Mouse (Mus musculus) limb, embryonic 14.5 days (tissue): Measurements from ENCODE around the gene Hoxd3. TPM values are rescaled to one million over a fixed set of nuclear protein-coding genes. Genes with fewer than 3 reads are reported as not detected.

Experiments
- ATAC-seq: fragments of 200-750 bp; cut with Nextera tagmentation; 2 replicates; pipeline ENCODE4 v1.8.0; 2017; ENCODE audit warnings: low read depth, moderate number of reproducible peaks, moderate TSS enrichment; ENCODE audit not compliant: low FRiP score
- DNase-seq: peaks from one replicate; pipeline ENCODE4 v3.0.0-alpha.2; 2015; ENCODE audit warnings: low spot score
- H3K27ac ChIP-seq: fragments of 300-500 bp; sonication (generic); replicated peaks from 2 replicates; pipeline ENCODE4 v1.5.1; 2014; ENCODE audit warnings: low read depth, mild to moderate bottlenecking, low read length, moderate library complexity, mixed read lengths
- H3K27me3 ChIP-seq: fragments of 300-500 bp; sonication (generic); 2 replicates; pipeline ENCODE4 v1.6.1; 2014; ENCODE audit warnings: low read length, mixed read lengths; ENCODE audit not compliant: control insufficient read depth, insufficient read depth
- H3K36me3 ChIP-seq: fragments of 300-500 bp; sonication (generic); 2 replicates; pipeline ENCODE4 v1.6.1; 2014; ENCODE audit warnings: mild to moderate bottlenecking, low read length, moderate library complexity, mixed read lengths; ENCODE audit not compliant: control insufficient read depth, insufficient read depth
- H3K4me1 ChIP-seq: fragments of 300-500 bp; sonication (generic); 2 replicates; pipeline ENCODE4 v1.6.1; 2014; ENCODE audit warnings: antibody characterized with exemption, low read length, mixed read lengths; ENCODE audit not compliant: control insufficient read depth, insufficient read depth
- H3K4me2 ChIP-seq: fragments of 300-500 bp; sonication (generic); replicated peaks from 2 replicates; pipeline ENCODE4 v1.6.1; 2014; ENCODE audit warnings: low read depth, mild to moderate bottlenecking, low read length, moderate library complexity; ENCODE audit not compliant: severe bottlenecking
- H3K4me3 ChIP-seq: fragments of 300-500 bp; sonication (generic); replicated peaks from 2 replicates; pipeline ENCODE4 v1.5.1; 2014; ENCODE audit warnings: low read length
- H3K9ac ChIP-seq: fragments of 300-500 bp; sonication (generic); 2 replicates; pipeline ENCODE4 v1.6.1; 2014; ENCODE audit warnings: mild to moderate bottlenecking, low read depth, low read length, moderate library complexity; ENCODE audit not compliant: severe bottlenecking
- H3K9me3 ChIP-seq: fragments of 300-500 bp; sonication (generic); 2 replicates; pipeline ENCODE4 v1.6.1; 2016; ENCODE audit warnings: low read length; ENCODE audit not compliant: control insufficient read depth
- POLR2A ChIP-seq: fragments of 200-500 bp; IDR thresholded peaks from 2 replicates; pipeline ENCODE4 v1.8.0; 2012; ENCODE audit warnings: inconsistent platforms, mild to moderate bottlenecking, moderate library complexity, borderline replicate concordance; ENCODE audit not compliant: insufficient read depth, insufficient read length; ENCODE audit errors: extremely low read depth
- WGBS: fragments of 180-500 bp; shearing (Covaris S2); extraction: QIAGEN DNeasy Blood & Tissue Kit; methylation state at CpG from one replicate; pipeline ENCODE4 v1.1.7; 2014; 5-methylcytosine and 5-hydroxymethylcytosine counted together
- polyA plus RNA-seq, 2 experiments: library from polyadenylated mRNA; depleted of rRNA in 1 of 2; stranded (reverse) in 1 of 2; unstranded in 1 of 2; fragments of >200 nt; fragmentation: Nextera tagmentation in 1 of 2; extraction: Ambion mirVana in 1 of 2; gene quantifications; 2 replicates each; pipeline versions ENCODE4 v1.2.1 to v1.2.3; 2012 to 2014

Gene Hoxd3
- polyA plus RNA-seq, 2 experiments, result 0.59 to 2.3 TPM

DNA sequence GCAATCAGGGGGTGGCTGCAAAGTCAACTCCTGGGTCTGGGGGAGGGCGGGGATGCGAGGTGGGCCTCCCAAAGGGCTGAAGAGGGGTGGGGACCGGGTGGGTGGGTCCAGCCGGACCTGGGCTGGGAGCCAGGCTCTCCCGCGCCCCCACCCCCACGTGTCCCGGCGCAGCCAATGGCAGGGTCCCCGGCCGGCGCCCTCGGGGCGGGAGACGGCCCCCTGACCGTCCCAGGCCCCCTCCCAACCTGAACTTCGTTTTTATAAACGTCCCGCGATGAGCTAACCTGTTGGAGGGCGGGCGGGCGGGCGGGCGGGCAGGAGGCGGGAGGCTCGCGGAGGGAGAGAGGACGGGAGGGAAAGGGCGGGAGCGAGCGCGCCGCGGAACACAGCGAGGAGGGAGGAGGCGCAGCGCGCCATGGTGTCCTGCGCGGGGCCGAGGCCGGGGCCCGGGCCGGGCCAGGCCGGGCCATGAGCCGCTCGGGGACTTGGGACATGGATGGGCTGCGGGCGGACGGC is 43.8 kb upstream of the Hoxd3 start, which contains the start of gene Hoxd13:
Gene Hoxd13, plus strand, starts transcription at position 469 of the 516 bp plus-strand sequence.
- peak within 1 kb of the TSS; percentile 99 for H3K9ac ChIP-seq
- peak; percentile 87 for ATAC-seq
- peak; percentile 81 for DNase-seq

DNA sequence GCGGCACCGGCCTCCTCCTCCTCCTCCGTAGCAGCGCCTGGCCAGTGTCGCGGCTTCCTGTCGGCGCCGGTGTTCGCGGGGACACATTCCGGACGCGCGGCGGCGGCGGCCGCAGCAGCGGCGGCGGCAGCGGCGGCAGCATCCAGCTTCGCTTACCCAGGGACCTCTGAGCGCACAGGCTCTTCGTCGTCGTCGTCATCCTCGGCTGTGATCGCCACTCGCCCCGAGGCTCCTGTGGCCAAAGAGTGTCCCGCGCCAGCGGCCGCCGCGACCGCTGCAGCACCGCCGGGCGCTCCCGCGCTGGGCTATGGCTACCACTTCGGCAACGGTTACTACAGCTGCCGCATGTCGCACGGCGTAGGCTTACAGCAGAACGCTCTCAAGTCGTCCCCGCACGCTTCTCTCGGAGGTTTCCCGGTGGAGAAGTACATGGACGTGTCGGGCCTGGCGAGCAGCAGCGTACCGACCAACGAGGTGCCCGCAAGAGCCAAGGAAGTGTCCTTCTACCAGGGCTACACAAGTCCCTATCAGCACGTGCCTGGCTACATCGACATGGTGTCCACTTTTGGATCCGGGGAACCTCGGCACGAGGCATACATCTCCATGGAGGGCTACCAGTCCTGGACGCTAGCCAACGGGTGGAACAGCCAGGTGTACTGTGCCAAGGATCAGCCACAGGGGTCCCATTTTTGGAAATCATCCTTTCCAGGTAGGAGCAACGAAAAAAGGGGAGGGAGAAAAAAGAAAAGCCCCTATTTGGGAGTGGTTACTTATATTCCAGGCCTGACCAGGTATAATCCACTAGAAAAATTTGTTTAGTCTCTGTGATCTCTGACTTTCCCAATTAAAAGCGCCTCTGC is 43.1 kb upstream of the Hoxd3 start:
- DNase-seq (no peak), ATAC-seq (peak; percentile 5)
- Histone ChIP-seq H3K4me3 (peak overlapping the region; percentile 74), H3K27me3 (peaks cover 29% of the 10 kb centered on the region; the same call in 1 of the 2 replicates), H3K9ac (peak overlapping the region; percentile 99), H3K4me1 (peaks cover 5% of the 10 kb centered on the region), H3K4me2 (peak overlapping the region; percentile 96), H3K27ac (peak overlapping the region; percentile 96), H3K9me3 (no peaks in the 10 kb centered on the region), H3K36me3 (peaks cover 9% of the 10 kb centered on the region)
- under 1% methylated on average over 38 of the region's 74 CpGs for WGBS
- peak; percentile 19; the same call in 1 of the 2 replicates for TF ChIP-seq POLR2A

More for the DNA sequence above, 43.8 kb upstream of the Hoxd3 start, which contains the start of gene Hoxd13:
- Histone ChIP-seq H3K4me2 (peak within 1 kb of the TSS; percentile 96), H3K27ac (peak within 1 kb of the TSS; percentile 96), H3K9me3 (no peaks in the 10 kb centered on the region), H3K36me3 (peaks cover 9% of the 10 kb centered on the region), H3K4me1 (no peaks in the 10 kb centered on the region), H3K4me3 (peak within 1 kb of the TSS; percentile 74), H3K27me3 (peaks cover 29% of the 10 kb centered on the region; the same call in 1 of the 2 replicates)
- TF ChIP-seq POLR2A, result no peak
- WGBS, result 3% methylated on average over 4 of the region's 51 CpGs

DNA sequence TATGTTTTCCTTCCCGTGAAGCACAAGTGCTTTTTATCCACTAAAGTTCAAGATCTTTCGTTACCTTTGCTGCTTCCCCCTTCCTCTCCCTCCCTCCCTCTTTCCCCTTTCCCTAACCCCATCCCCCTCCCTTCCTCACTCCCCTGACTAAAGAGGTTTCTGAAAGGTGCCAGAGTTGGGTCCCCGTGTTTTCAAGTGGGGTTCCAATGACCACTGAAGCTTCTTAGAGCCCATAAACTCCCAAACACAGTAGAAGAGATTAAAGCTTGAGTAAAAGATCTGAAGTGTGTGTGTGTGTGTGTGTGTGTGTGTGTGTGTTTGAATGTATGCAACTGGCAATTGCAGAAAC is 42.5 kb upstream of the Hoxd3 start:
- Histone ChIP-seq H3K4me3 (peak overlapping the region; percentile 74), H3K27me3 (peaks cover 29% of the 10 kb centered on the region; the same call in 1 of the 2 replicates), H3K4me2 (peak overlapping the region; percentile 96), H3K36me3 (peaks cover 9% of the 10 kb centered on the region), H3K9me3 (no peaks in the 10 kb centered on the region), H3K4me1 (peaks cover 9% of the 10 kb centered on the region), H3K9ac (peak overlapping the region; percentile 99), H3K27ac (peak overlapping the region; percentile 96)
- WGBS, result 3% methylated on average over 3 of the region's 3 CpGs
- ATAC-seq (no peak), DNase-seq (no peak)
- no peak for TF ChIP-seq POLR2A

DNA sequence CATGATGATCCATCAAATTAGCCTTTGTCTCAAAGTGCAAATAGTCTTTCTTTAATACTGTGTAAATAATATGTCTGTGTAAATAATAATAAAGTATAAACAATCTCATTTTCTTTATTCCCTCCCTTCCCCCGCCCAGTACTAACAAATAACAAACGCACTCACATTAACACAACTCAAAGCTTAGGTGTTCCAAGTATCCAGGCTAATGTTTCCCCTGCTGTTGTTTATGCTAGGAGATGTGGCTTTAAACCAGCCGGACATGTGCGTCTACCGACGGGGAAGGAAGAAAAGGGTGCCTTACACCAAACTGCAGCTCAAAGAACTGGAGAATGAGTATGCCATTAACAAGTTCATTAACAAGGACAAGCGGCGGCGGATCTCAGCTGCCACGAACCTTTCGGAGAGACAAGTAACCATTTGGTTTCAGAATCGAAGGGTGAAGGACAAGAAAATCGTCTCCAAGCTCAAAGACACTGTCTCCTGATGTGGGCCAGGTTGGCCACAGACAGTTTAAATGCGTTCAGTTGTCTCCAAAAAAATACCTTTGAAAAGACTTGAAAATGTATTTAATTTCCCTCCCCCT is 42.0 kb upstream of the Hoxd3 start:
- no peak for TF ChIP-seq POLR2A
- peak overlapping the region; percentile 96 for H3K4me2 ChIP-seq
- peaks cover 9% of the 10 kb centered on the region for H3K36me3 ChIP-seq
- no peaks in the 10 kb centered on the region for H3K9me3 ChIP-seq
- peak overlapping the region; percentile 99 for H3K9ac ChIP-seq
- H3K4me1 ChIP-seq, result peaks cover 12% of the 10 kb centered on the region
- peaks cover 30% of the 10 kb centered on the region; the same call in 1 of the 2 replicates for H3K27me3 ChIP-seq
- ATAC-seq (no peak), DNase-seq (no peak)
- 1% methylated on average over 14 of the region's 14 CpGs for WGBS
- H3K27ac ChIP-seq, result peak overlapping the region; percentile 96
- H3K4me3 ChIP-seq, result peak overlapping the region; percentile 74

DNA sequence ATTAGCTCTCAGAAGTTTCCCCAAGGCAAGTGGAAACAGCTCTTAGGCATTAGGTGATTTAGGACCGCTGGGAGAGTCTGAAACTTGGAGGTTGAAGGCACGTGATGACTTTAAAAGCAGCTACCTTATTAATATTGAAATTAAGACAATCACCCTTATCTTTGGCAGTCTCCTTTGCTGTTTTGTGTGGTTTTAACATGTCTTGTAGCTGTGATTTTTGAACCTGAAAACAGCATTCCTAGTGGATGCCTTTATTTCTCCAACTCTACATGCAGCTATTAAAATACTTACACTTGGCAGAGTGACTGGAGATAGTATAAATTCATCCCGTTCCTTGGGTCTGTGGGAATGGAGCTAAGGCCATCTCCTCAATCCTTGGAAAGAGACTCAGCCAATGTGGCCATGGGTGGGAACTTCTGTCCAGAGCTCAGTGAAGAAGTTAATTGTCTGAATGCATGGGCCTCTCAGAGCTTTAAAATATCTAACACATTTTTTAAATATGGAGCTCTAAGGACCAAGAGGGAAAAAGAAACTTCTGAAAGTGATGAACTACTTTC is 41.0 kb upstream of the Hoxd3 start:
- 15% methylated on average over 3 of the region's 3 CpGs for WGBS
- H3K4me3 ChIP-seq, result peak overlapping the region; percentile 74
- H3K9ac ChIP-seq, result peak overlapping the region; percentile 99
- H3K4me2 ChIP-seq, result peak overlapping the region; percentile 96
- H3K27me3 ChIP-seq, result peaks cover 24% of the 10 kb centered on the region; the same call in 1 of the 2 replicates
- no peaks in the 10 kb centered on the region for H3K9me3 ChIP-seq
- TF ChIP-seq POLR2A, result no peak
- ATAC-seq (no peak), DNase-seq (no peak)
- peak overlapping the region; percentile 97 for H3K27ac ChIP-seq
- H3K4me1 ChIP-seq, result peaks cover 12% of the 10 kb centered on the region
- H3K36me3 ChIP-seq, result peaks cover 9% of the 10 kb centered on the region
